Mouse (Mus musculus) MEL (cell line): Measurements from ENCODE around the gene Jarid2. TPM values are rescaled to one million over a fixed set of nuclear protein-coding genes. Genes with fewer than 3 reads are reported as not detected.
"Not testable (repeated sequence)": the region's sequence is repeated elsewhere in the genome, so short reads cannot be mapped to it uniquely, and the experiment has no call there.

Experiments used
- DNase-seq: peaks from one replicate; pipeline ENCODE4 v3.0.0; 2011; ENCODE audit warnings: low read depth, low spot score
- H3K27ac ChIP-seq: 2 replicates; pipeline ENCODE4 v1.5.1; 2012; ENCODE audit warnings: low read depth, mild to moderate bottlenecking, control low read depth, low read length, moderate library complexity; ENCODE audit not compliant: control insufficient read depth
- H3K27me3 ChIP-seq, 2 experiments: fragments of 150-350 bp in 1 of 2; sonication (generic) in 1 of 2; 2 replicates each; pipeline ENCODE4 v1.6.1; 2012; ENCODE audit warnings: low read length in 2 of 2, mild to moderate bottlenecking in 2 of 2, improper control_type of control experiment in 1 of 2, moderate library complexity in 1 of 2; ENCODE audit not compliant: insufficient read depth in 2 of 2, control insufficient read depth in 1 of 2
- H3K36me3 ChIP-seq, 2 experiments: 2 replicates each; pipeline ENCODE4 v1.6.1; 2012 to 2014; ENCODE audit warnings: low read length in 2 of 2, improper control_type of control experiment in 1 of 2, inconsistent platforms in 1 of 2, mild to moderate bottlenecking in 1 of 2; ENCODE audit not compliant: insufficient read depth in 2 of 2, control insufficient read depth in 1 of 2
- H3K4me1 ChIP-seq, 2 experiments: fragments of 150-350 bp in 1 of 2; sonication (generic) in 1 of 2; 2 replicates each; pipeline ENCODE4 v1.6.1; 2012; ENCODE audit warnings: low read length in 2 of 2, improper control_type of control experiment in 1 of 2, mild to moderate bottlenecking in 1 of 2; ENCODE audit not compliant: insufficient read depth in 2 of 2, control insufficient read depth in 1 of 2
- H3K4me3 ChIP-seq, 2 experiments: fragments of 150-350 bp in 1 of 2; sonication (generic) in 1 of 2; 2 replicates each; pipeline ENCODE4 v1.5.1; 2012; ENCODE audit warnings: low read depth in 2 of 2, low read length in 2 of 2, mild to moderate bottlenecking in 2 of 2, moderate library complexity in 2 of 2, control low read depth in 1 of 2, improper control_type of control experiment in 1 of 2; ENCODE audit not compliant: control insufficient read depth in 1 of 2, insufficient read depth in 1 of 2
- H3K79me2 ChIP-seq: 2 replicates; pipeline ENCODE4 v1.6.1; 2012; ENCODE audit warnings: mild to moderate bottlenecking, low read length, moderate library complexity; ENCODE audit not compliant: control insufficient read depth, poor library complexity, insufficient read depth
- H3K9ac ChIP-seq: 2 replicates; pipeline ENCODE4 v1.6.1; 2012; ENCODE audit warnings: low read depth, mild to moderate bottlenecking, control low read depth, low read length, moderate library complexity; ENCODE audit not compliant: control insufficient read depth, poor library complexity, severe bottlenecking
- H3K9me3 ChIP-seq: fragments of 150-350 bp; sonication (generic); replicated peaks from 2 replicates; pipeline ENCODE4 v1.6.1; 2012; ENCODE audit warnings: mild to moderate bottlenecking, low read length, improper control_type of control experiment, moderate library complexity; ENCODE audit not compliant: insufficient read depth
- CHD2 ChIP-seq: IDR thresholded peaks from 2 replicates; pipeline ENCODE4 v1.6.1; 2011; ENCODE audit warnings: low read length, improper control_type of control experiment
- ELF1 ChIP-seq: IDR thresholded peaks from 2 replicates; pipeline ENCODE4 v1.6.1; 2014; ENCODE audit warnings: low read depth, mild to moderate bottlenecking, inconsistent platforms, low read length, improper control_type of control experiment, moderate library complexity
- GATA1 ChIP-seq: IDR thresholded peaks from 2 replicates; pipeline ENCODE4 v1.6.1; 2011; ENCODE audit warnings: low read depth, low read length, improper control_type of control experiment
- MAZ ChIP-seq: IDR thresholded peaks from 2 replicates; pipeline ENCODE4 v1.6.1; 2012; ENCODE audit warnings: low read depth, mild to moderate bottlenecking, inconsistent platforms, low read length, improper control_type of control experiment
- MEF2A ChIP-seq: IDR thresholded peaks from 2 replicates; pipeline ENCODE4 v1.6.1; 2014; ENCODE audit warnings: low read depth, mild to moderate bottlenecking, inconsistent platforms, low read length, improper control_type of control experiment; ENCODE audit not compliant: poor library complexity, insufficient replicate concordance, severe bottlenecking; ENCODE audit errors: extremely low read depth
- POLR2AphosphoS5 ChIP-seq: IDR thresholded peaks from 2 replicates; pipeline ENCODE4 v1.6.1; 2012; ENCODE audit warnings: low read depth, borderline replicate concordance, mild to moderate bottlenecking, inconsistent platforms, low read length, moderate library complexity, mixed read lengths
- SIN3A ChIP-seq: IDR thresholded peaks from 2 replicates; pipeline ENCODE4 v1.6.1; 2012; ENCODE audit warnings: low read length, improper control_type of control experiment, inconsistent platforms
- SMC3 ChIP-seq: IDR thresholded peaks from 2 replicates; pipeline ENCODE4 v1.6.1; 2011; ENCODE audit warnings: low read depth, low read length, improper control_type of control experiment
- TCF12 ChIP-seq: IDR thresholded peaks from 2 replicates; pipeline ENCODE4 v1.6.1; 2014; ENCODE audit warnings: low read depth, mild to moderate bottlenecking, inconsistent platforms, low read length, improper control_type of control experiment, moderate library complexity
- ZNF384 ChIP-seq: IDR thresholded peaks from 2 replicates; pipeline ENCODE4 v1.6.1; 2012; ENCODE audit warnings: low read depth, mild to moderate bottlenecking, inconsistent platforms, low read length, improper control_type of control experiment
- polyA plus RNA-seq, 2 experiments: library from polyadenylated mRNA; stranded (reverse) in 1 of 2; unstranded in 1 of 2; fragments of >175 nt in 1 of 2; fragments of >200 nt in 1 of 2; gene quantifications; 2 replicates each; pipeline versions ENCODE4 v1.2.1 to v1.2.4; 2012; ENCODE audit warnings: low replicate concordance in 2 of 2, low read depth in 1 of 2; ENCODE audit not compliant: insufficient read length in 2 of 2, insufficient read depth in 1 of 2, missing spikeins in 1 of 2
- total RNA-seq: library from RNA; depleted of rRNA; stranded (reverse); fragments of 300-350 nt; gene quantifications from 2 replicates; pipeline ENCODE4 v1.2.3, GENCODE M21; 2012

The Jarid2 gene
- total and polyA plus RNA-seq, 3 experiments, result 5.4 to 76.5 (median 21.2) TPM

DNA sequence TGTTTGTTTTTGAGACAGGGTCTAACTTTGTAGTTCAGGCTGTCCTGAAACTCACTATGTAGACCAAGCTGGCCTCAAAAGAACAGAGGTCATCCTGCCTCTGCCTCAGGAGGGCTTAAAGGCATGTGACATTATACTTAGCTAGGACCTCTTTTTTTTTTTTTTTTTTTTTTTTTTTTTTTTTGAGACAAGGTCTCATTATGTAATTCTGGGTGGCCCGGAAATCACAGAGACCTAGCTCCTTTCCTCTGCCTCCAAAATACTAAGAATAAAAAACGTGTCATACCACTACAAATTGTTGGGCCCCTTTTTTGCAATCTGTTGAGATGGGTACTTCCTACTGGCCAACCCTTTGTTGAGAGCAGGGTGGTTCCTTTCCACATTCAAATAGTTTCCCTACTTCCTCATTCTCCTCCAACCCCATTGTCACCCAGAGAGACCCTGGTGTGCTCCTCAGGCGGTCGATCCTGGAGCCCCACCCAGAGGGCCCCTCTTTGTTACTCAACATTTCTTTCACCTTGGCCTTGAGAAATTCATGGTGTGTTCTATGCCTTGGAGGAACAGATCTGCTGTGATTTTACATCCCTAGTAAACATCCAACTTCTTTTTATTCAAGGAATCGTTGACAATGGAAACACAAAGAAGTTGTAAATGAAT, 7.3 kb upstream of the Jarid2 start:
- H3K27ac ChIP-seq, result no peak overlapping the region
- H3K9me3 ChIP-seq, result no peaks in the 10 kb centered on the region
- H3K4me3 ChIP-seq, result no peak overlapping the region
- DNase-seq, result peak; percentile 64
- H3K27me3 ChIP-seq, result no peaks in the 10 kb centered on the region
- no peak overlapping the region for H3K9ac ChIP-seq
- H3K4me1 ChIP-seq, result peaks cover 2 to 6% of the 10 kb centered on the region in 2 experiments; a peak in 3 of 4 replicates
- no peaks in the 10 kb centered on the region for H3K79me2 ChIP-seq
- peaks cover 0 to 5% of the 10 kb centered on the region in 2 experiments; a peak in 2 of 4 replicates for H3K36me3 ChIP-seq
- TF ChIP-seq CHD2 (no peak), POLR2AphosphoS5 (no peak), ZNF384 (peak; percentile 80), MAZ (no peak), ELF1 (no peak), SMC3 (no peak)
- TF ChIP-seq, all 39 proteins: peak for 1

- H3K27ac ChIP-seq, H3K4me1 ChIP-seq, H3K36me3 ChIP-seq, H3K4me3 ChIP-seq, H3K9ac ChIP-seq, DNase-seq, H3K9me3 ChIP-seq, H3K27me3 ChIP-seq, H3K79me2 ChIP-seq: not testable (repeated sequence)
- TF ChIP-seq ZNF384, result peak; percentile 42; the same call in 1 of the 2 replicates
Measured at GRCm38 (mm10) chr13:44723522-44723921, 5.8 kb upstream of the Jarid2 start.

DNA sequence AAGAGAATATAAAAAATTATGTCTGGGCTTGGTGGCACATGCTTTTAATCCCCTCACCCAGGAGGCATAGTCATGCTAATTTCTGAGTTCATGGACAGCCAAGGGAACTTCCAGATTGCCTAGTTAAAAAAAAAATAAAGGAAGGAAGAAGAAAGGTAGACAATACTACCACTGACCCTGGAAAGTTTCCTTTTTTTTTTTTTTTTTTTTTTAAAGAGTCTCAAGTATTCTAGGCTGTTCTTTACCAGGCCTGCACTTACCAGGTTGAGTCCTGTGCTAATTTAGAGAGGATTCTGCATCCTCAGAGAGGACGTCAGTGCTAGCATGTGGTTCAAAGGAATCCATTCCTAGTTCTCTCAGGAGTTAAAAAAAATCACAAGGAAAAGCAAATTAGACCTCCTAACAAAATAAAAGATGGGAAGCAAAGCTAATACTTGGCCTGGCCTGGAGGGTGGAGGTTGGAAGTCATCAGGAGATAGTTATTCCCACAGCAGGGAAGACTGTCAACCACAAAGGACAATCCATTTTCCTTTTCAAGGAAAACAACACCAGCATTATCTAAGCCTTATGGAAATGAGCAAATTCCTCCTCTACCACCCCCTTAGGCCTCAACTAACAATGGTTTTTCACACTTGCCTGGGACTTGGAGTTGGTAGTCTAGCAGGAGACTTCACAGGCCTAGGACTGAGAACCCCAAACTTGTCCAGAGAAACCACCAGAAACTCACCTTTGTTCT, 961 bp upstream of the Jarid2 start:
- Histone ChIP-seq H3K9me3 (no peaks in the 10 kb centered on the region), H3K4me3 (no peak overlapping the region), H3K4me1 (no peaks in the 10 kb centered on the region), H3K27me3 (no peaks in the 10 kb centered on the region), H3K27ac (no peak overlapping the region), H3K9ac (no peak overlapping the region), H3K36me3 (peaks cover 0 to 2% of the 10 kb centered on the region in 2 experiments; a peak in 1 of 4 replicates), H3K79me2 (peaks cover 17% of the 10 kb centered on the region)
- DNase-seq, result peak; percentile 17
- TF ChIP-seq ZNF384 (peak; percentile 54; the same call in 1 of the 2 replicates), GATA1 (no peak), MEF2A (no peak), SIN3A (no peak), TCF12 (no peak)
